Mouse (Mus musculus): ENCODE results near the gene Rfpl4. TPM values are rescaled to one million over a fixed set of nuclear protein-coding genes. Genes with fewer than 3 reads are reported as not detected.

The Rfpl4 gene
- total and polyA plus RNA-seq, 2 experiments from 2014 or later, result not detected

DNA sequence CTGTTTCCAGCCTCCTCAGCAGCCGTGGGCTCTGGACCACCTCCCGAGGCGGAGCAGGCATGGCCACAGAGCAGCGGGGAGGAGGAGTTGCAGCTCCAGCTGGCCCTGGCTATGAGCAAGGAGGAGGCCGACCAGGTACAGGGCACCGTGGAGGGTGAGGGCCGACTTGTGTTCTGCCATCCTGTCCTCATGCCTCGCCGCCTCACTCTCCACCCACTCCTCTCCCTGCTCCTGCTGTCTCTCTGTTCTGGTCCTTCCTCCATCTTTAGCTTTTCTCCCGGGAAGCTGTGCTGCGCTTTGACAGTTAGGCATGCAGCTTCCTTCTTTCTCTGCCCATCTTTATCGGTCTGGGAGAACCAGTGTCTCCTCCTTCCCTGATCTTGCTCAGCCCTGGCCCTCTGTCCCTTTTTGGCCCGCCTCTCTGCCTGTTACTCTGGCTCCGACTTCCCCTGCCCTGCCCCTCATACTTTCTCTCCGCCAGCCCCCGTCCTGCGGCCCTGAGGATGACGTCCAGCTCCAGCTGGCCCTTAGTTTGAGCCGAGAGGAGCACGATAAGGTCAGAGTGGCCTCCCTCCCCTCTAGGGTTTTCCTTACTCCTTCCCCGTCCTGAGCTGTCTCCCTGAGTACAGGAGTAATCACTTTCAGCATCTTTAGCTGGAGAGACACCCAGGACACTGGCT lies 23.8 kb downstream of the Rfpl4 start:
- WGBS, result 75% methylated on average over 21 of the region's 21 CpGs
- TF ChIP-seq EP300 (IDR thresholded peaks at IDR 0.05; ENCODE audit: low read depth) (no peak), CTCF (IDR thresholded peaks at IDR 0.05; ENCODE audit: low read depth) (no peak)
- no peaks in the 10 kb centered on the region for H3K27me3 ChIP-seq (ENCODE audit: control insufficient read depth, insufficient read depth, low read length)

DNA sequence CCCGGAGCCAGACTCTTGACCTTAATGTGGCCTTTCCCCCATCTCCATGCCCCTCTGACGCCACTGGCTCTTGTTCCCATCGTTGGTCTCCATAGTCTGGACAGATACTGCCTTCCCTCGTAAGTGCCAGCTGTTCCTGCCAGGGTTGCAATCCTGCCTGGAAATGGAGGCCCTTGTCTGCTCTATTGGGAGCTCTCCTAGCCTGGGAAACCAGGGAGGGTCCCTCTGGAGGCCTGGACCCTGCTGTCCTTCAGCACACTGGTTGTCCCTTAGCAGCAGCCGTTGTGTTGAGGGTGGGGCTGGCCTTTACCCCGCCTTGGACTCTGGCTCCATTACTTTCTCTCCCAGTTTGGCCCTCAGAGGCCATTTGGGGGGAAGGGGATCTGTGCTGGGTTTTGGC lies 24.4 kb downstream of the Rfpl4 start:
- no peak overlapping the region for H3K4me3 ChIP-seq (ENCODE audit: low read depth, low read length)
- WGBS, result 71% methylated on average over 6 of the region's 6 CpGs
- H3K9me3 ChIP-seq (replicated peaks; ENCODE audit: control insufficient read depth, low read length), result no peaks in the 10 kb centered on the region
- no peaks in the 10 kb centered on the region for H3K27me3 ChIP-seq (ENCODE audit: control insufficient read depth, insufficient read depth, low read length)
- DNase-seq (ENCODE audit: low spot score), result no peak
- H3K4me2 ChIP-seq (ENCODE audit: low read depth, low read length), result no peak overlapping the region
- H3K9ac ChIP-seq (replicated peaks; ENCODE audit: low read depth, low read length), result no peak overlapping the region
- TF ChIP-seq CTCF (IDR thresholded peaks at IDR 0.05; ENCODE audit: low read depth) (no peak), EP300 (IDR thresholded peaks at IDR 0.05; ENCODE audit: low read depth) (no peak)
- H3K27ac ChIP-seq (ENCODE audit: low read depth), result no peak overlapping the region
- H3K4me1 ChIP-seq (ENCODE audit: control insufficient read depth, insufficient read depth), result no peaks in the 10 kb centered on the region
- ATAC-seq (ENCODE audit: insufficient read depth, low read depth), result no peak
- peaks cover 72% of the 10 kb centered on the region for H3K36me3 ChIP-seq (replicated peaks; ENCODE audit: control insufficient read depth, insufficient read depth, low read length)

More for the DNA sequence above, 23.8 kb downstream of the Rfpl4 start:
- H3K4me2 ChIP-seq (ENCODE audit: low read depth, low read length), result no peak overlapping the region
- no peaks in the 10 kb centered on the region for H3K4me1 ChIP-seq (ENCODE audit: control insufficient read depth, insufficient read depth)
- DNase-seq (ENCODE audit: low spot score) (no peak), ATAC-seq (ENCODE audit: insufficient read depth, low read depth) (no peak)
- H3K36me3 ChIP-seq (replicated peaks; ENCODE audit: control insufficient read depth, insufficient read depth, low read length), result peaks cover 75% of the 10 kb centered on the region
- H3K9ac ChIP-seq (replicated peaks; ENCODE audit: low read depth, low read length), result no peak overlapping the region
- no peaks in the 10 kb centered on the region for H3K9me3 ChIP-seq (replicated peaks; ENCODE audit: control insufficient read depth, low read length)
- no peak overlapping the region for H3K4me3 ChIP-seq (ENCODE audit: low read depth, low read length)
- no peak overlapping the region for H3K27ac ChIP-seq (ENCODE audit: low read depth)

DNA sequence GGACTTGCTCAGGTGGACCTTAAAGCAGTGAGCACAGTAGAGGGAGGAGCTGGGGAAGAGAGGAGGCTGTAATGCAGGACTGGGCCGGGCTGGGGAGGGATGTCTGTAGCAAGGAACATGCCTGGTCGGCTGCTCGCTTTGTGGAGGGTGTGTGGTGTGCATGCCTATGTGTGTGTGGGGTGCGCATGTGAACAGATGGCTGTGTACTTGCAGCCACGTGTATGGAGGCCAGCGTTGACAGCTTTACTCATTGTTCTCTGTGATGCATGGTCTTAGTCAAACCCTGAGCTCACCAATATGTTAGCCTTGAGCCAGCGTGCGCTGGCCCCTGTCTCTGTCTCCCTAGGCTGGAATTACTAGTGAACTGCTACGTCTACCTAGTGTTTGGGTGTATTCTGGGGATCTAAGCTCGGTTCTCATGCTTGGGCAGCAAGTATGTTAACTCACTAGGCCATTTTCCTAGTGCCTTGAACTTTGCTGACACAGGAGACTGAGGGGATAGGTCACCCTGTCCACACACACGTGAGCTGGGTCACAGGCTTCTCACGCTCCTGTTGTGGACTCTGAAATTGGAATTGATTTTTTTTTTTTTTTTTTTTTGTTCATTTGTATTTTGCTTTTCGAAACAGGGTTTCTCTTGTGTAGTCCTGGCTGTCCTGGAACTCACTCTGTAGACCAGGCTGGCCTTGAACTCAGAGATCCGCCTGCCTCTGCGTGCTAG lies 25.6 kb downstream of the Rfpl4 start:
- no peak overlapping the region for H3K9ac ChIP-seq (replicated peaks; ENCODE audit: low read depth, low read length)
- 87% methylated on average over 15 of the region's 15 CpGs for WGBS
- H3K36me3 ChIP-seq (replicated peaks; ENCODE audit: control insufficient read depth, insufficient read depth, low read length), result peaks cover 62% of the 10 kb centered on the region
- no peak overlapping the region for H3K4me2 ChIP-seq (ENCODE audit: low read depth, low read length)
- no peak overlapping the region for H3K4me3 ChIP-seq (ENCODE audit: low read depth, low read length)
- no peaks in the 10 kb centered on the region for H3K4me1 ChIP-seq (ENCODE audit: control insufficient read depth, insufficient read depth)
- no peak for TF ChIP-seq CTCF (IDR thresholded peaks at IDR 0.05; ENCODE audit: low read depth)
- TF ChIP-seq EP300 (IDR thresholded peaks at IDR 0.05; ENCODE audit: low read depth), result no peak
- no peaks in the 10 kb centered on the region for H3K27me3 ChIP-seq (ENCODE audit: control insufficient read depth, insufficient read depth, low read length)
- no peak overlapping the region for H3K27ac ChIP-seq (ENCODE audit: low read depth)
- DNase-seq (ENCODE audit: low spot score) (no peak), ATAC-seq (ENCODE audit: insufficient read depth, low read depth) (no peak)
- no peaks in the 10 kb centered on the region for H3K9me3 ChIP-seq (replicated peaks; ENCODE audit: control insufficient read depth, low read length)

DNA sequence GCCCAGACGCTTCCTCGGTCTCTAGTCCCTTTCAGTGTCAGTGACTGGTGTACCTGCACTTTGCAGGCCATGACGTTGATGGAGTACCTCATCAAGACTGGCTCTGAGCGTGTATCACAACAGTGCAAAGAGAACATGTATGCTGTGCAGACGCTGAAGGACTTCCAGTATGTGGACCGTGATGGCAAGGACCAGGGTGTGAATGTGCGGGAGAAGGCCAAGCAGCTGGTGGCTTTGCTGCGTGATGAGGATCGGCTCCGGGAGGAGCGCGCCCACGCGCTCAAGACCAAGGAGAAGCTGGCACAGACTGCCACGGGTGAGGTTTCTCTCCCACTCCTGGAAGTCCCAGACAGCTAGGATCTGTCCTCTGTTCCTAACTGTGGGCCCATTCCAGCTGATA lies 26.9 kb downstream of the Rfpl4 start:
- DNase-seq (ENCODE audit: low spot score) (no peak), ATAC-seq (ENCODE audit: insufficient read depth, low read depth) (no peak)
- 88% methylated on average over 15 of the region's 15 CpGs for WGBS
- Histone ChIP-seq H3K9me3 (replicated peaks; ENCODE audit: control insufficient read depth, low read length) (no peaks in the 10 kb centered on the region), H3K27ac (ENCODE audit: low read depth) (no peak overlapping the region), H3K36me3 (replicated peaks; ENCODE audit: control insufficient read depth, insufficient read depth, low read length) (peaks cover 56% of the 10 kb centered on the region), H3K27me3 (ENCODE audit: control insufficient read depth, insufficient read depth, low read length) (no peaks in the 10 kb centered on the region), H3K4me1 (ENCODE audit: control insufficient read depth, insufficient read depth) (no peaks in the 10 kb centered on the region; the same call in 1 of the 2 replicates), H3K4me2 (ENCODE audit: low read depth, low read length) (no peak overlapping the region), H3K9ac (replicated peaks; ENCODE audit: low read depth, low read length) (no peak overlapping the region), H3K4me3 (ENCODE audit: low read depth, low read length) (no peak overlapping the region)
- TF ChIP-seq CTCF (IDR thresholded peaks at IDR 0.05; ENCODE audit: low read depth) (no peak), EP300 (IDR thresholded peaks at IDR 0.05; ENCODE audit: low read depth) (no peak)

DNA sequence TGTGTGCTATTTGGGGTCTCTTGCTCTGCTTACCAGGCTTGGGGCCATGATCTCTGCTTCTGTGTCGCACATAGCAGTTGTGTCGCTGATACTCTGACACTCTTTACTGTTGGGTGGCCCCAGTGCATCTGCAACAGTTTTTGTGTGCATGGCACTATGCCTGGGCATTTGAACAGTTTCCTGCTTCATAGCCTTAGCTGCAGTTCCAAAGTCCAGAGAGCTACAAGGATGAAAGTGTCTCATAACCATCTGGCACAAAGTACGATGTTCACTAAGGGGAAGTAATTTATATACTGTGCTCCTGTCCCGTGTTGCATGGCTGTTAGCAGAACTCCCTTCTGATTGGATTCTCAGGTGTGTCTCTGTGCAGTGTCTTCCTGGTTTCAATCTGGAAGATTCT lies 28.9 kb downstream of the Rfpl4 start:
- H3K4me2 ChIP-seq (ENCODE audit: low read depth, low read length), result no peak overlapping the region
- no peak overlapping the region for H3K27ac ChIP-seq (ENCODE audit: low read depth)
- 73% methylated on average over 4 of the region's 4 CpGs for WGBS
- H3K9ac ChIP-seq (replicated peaks; ENCODE audit: low read depth, low read length), result no peak overlapping the region
- DNase-seq (ENCODE audit: low spot score), result no peak
- TF ChIP-seq EP300 (IDR thresholded peaks at IDR 0.05; ENCODE audit: low read depth) (no peak), CTCF (IDR thresholded peaks at IDR 0.05; ENCODE audit: low read depth) (no peak)
- no peak for ATAC-seq (ENCODE audit: insufficient read depth, low read depth)
- no peaks in the 10 kb centered on the region for H3K9me3 ChIP-seq (replicated peaks; ENCODE audit: control insufficient read depth, low read length)
- H3K27me3 ChIP-seq (ENCODE audit: control insufficient read depth, insufficient read depth, low read length), result no peaks in the 10 kb centered on the region
- peaks cover 48% of the 10 kb centered on the region for H3K36me3 ChIP-seq (replicated peaks; ENCODE audit: control insufficient read depth, insufficient read depth, low read length)
- H3K4me1 ChIP-seq (ENCODE audit: control insufficient read depth, insufficient read depth), result no peaks in the 10 kb centered on the region; the same call in 1 of the 2 replicates
- H3K4me3 ChIP-seq (ENCODE audit: low read depth, low read length), result no peak overlapping the region

Data from heart, postnatal 0 days (tissue).